10 mouse cellular contexts compared by ENCODE assay signal in the genomic region with DNA sequence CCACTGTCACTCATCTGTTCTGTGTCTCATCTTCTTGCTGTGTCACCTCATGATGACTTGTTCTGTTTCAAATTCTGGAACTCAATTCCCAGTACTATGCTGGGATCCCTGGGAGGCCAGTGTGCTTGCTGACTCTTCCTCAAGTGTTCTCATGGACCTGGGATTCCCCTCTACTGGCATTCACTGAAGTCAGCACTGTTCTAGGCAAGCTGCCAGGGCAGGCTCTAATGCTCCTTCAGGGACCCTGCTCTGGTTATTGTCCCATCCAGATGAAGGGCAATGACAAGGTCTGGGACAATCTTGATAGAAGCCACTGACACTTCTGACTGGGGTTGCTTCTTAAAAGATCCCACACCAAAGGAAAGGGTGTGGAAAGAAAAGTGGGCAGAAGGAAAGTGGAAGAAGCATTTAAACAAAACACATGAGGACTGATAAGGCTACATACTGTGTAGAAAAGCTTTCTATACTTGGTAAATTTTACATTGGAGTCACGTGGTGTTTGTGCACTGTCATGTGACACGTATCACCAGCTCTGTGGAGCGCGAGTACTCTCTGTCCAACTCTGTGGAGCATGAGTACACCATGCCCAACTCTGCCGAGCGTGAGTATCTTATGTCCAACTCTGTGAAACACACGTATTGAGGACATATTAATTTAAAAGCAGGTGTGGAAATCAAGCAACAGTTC.
A peak's percentile ranks its signal among the peaks of the same experiment; 100 is the strongest.
DNase-seq lines count a peak whose midpoint lies in the region; ATAC-seq and TF ChIP-seq lines count a peak whose summit lies in the region.
"Had no signal": no experiment of that assay in that cellular context is flagged by ENCODE, and none has a peak within 500 bp of the region (broad histone marks: within the 10 kb centered on the region; RNA-seq: fewer than 3 reads in every experiment).

No protein-coding gene starts in this region.

- no peak for TF ChIP-seq CTCF in stomach, postnatal 0 days (IDR thresholded peaks at IDR 0.05; ENCODE audit: low read depth)

- H3K9me3 ChIP-seq in stomach, postnatal 0 days (ENCODE audit: control insufficient read depth, low read length) = no peaks in the 10 kb centered on the region
- no peaks in the 10 kb centered on the region for H3K9me3 ChIP-seq in forebrain, embryonic 13.5 days (replicated peaks)
- H3K9me3 ChIP-seq: hindbrain, embryonic 13.5 days had no signal

- no peaks in the 10 kb centered on the region for H3K36me3 ChIP-seq in stomach, postnatal 0 days (ENCODE audit: control insufficient read depth, insufficient read depth, low read length)
- H3K36me3 ChIP-seq in forebrain, embryonic 13.5 days (ENCODE audit: poor library complexity, severe bottlenecking) = no peaks in the 10 kb centered on the region
- H3K36me3 ChIP-seq: hindbrain, embryonic 13.5 days had no signal

- no peak for TF ChIP-seq EP300 in stomach, postnatal 0 days (optimal IDR thresholded peaks at IDR 0.05)

- peak; percentile 53; the same call in 1 of the 2 replicates for ATAC-seq in stomach, postnatal 0 days (ENCODE audit: low FRiP score, low TSS enrichment)
- no peak for ATAC-seq in forebrain, embryonic 13.5 days

- no peak overlapping the region for H3K27ac ChIP-seq in stomach, postnatal 0 days (replicated peaks)
- no peak overlapping the region for H3K27ac ChIP-seq in forebrain, embryonic 13.5 days
- H3K27ac ChIP-seq: hindbrain, embryonic 13.5 days had no signal

- H3K4me3 ChIP-seq in stomach, postnatal 0 days (ENCODE audit: low read depth, low read length) = no peak overlapping the region
- no peak overlapping the region for H3K4me3 ChIP-seq in forebrain, embryonic 13.5 days
- H3K4me3 ChIP-seq: hindbrain, embryonic 13.5 days had no signal

- H3K4me2 ChIP-seq in stomach, postnatal 0 days (replicated peaks; ENCODE audit: low read depth) = no peak overlapping the region
- no peak overlapping the region for H3K4me2 ChIP-seq in forebrain, embryonic 13.5 days
- H3K4me2 ChIP-seq: hindbrain, embryonic 13.5 days had no signal

- intact Hi-C loops in gastrocnemius, postnatal 14 days (cut with DNase I; ENCODE audit: low total_unique reads) = no loop called here

- no peaks in the 10 kb centered on the region for H3K4me1 ChIP-seq in stomach, postnatal 0 days (replicated peaks; ENCODE audit: control insufficient read depth, insufficient read depth)
- peaks cover 15% of the 10 kb centered on the region for H3K4me1 ChIP-seq in forebrain, embryonic 13.5 days

- no peaks in the 10 kb centered on the region for H3K27me3 ChIP-seq in stomach, postnatal 0 days (ENCODE audit: control insufficient read depth, insufficient read depth, low read length)
- H3K27me3 ChIP-seq in forebrain, embryonic 13.5 days = no peaks in the 10 kb centered on the region
- H3K27me3 ChIP-seq: hindbrain, embryonic 13.5 days had no signal

- WGBS in stomach, postnatal 0 days = 78% methylated on average over 7 of the region's 7 CpGs
- 93% methylated on average over 7 of the region's 7 CpGs for WGBS in forebrain, embryonic 13.5 days

- no peak overlapping the region for H3K9ac ChIP-seq in stomach, postnatal 0 days (ENCODE audit: low read length)
- no peak overlapping the region for H3K9ac ChIP-seq in forebrain, embryonic 13.5 days
- H3K9ac ChIP-seq: hindbrain, embryonic 13.5 days had no signal

- DNase-seq in testis, postnatal 10 days (ENCODE audit: low spot score) = peak; percentile 59
- DNase-seq in testis, postnatal 14 days (ENCODE audit: low spot score) = no peak
- peak; percentile 64 for DNase-seq in gastrocnemius, postnatal 14 days
- peak; percentile 90 for DNase-seq in heart, postnatal 4 days
- DNase-seq in stomach, postnatal 0 days (ENCODE audit: low spot score) = no peak
- DNase-seq in left cerebral cortex, adult 11 months (ENCODE audit: low spot score) = no peak
- no peak for DNase-seq in right cerebral cortex, postnatal 25 days
- DNase-seq: cerebellum, adult 9-10 months had no signal

Comparison
In these comparisons a context has a peak if more than half of its experiments do, and no peak if none do; other contexts are left out.
1. DNase-seq: peak in testis, postnatal 10 days (single experiment), gastrocnemius, postnatal 14 days (single experiment) and heart, postnatal 4 days (single experiment); none in testis, postnatal 14 days (single experiment), stomach, postnatal 0 days (single experiment), left cerebral cortex, adult 11 months (single experiment) and right cerebral cortex, postnatal 25 days (single experiment).